Mouse (Mus musculus) kidney, adult 8-10 months (tissue): ENCODE results near the gene Rack1.

Source experiments
- DNase-seq, 2 experiments: peaks; one replicate each; pipeline ENCODE4 v3.0.0; 2022

Gene Rack1

GRCm38 (mm10) chr11:48796290-48796689, 3.8 kb upstream of the Rack1 start:
- DNase-seq = no peak

GRCm38 (mm10) chr11:48797287-48797686, 2.8 kb upstream of the Rack1 start:
- no peak for DNase-seq

- no peak for DNase-seq
Observed at GRCm38 (mm10) chr11:48798308-48798707, 1.8 kb upstream of the Rack1 start.

- DNase-seq = peak in 1 of 2 experiments; percentile 31
Observed at GRCm38 (mm10) chr11:48798984-48799920, 880 bp upstream of the Rack1 start.

- DNase-seq = no peak
Observed at GRCm38 (mm10) chr11:48801831-48802772, 2.0 kb downstream of the Rack1 start.

- DNase-seq = no peak
Observed at GRCm38 (mm10) chr11:48803988-48804387, 3.9 kb downstream of the Rack1 start.

- DNase-seq = no peak
Observed at GRCm38 (mm10) chr11:48804922-48805321, 4.8 kb downstream of the Rack1 start.

GRCm38 (mm10) chr11:48806856-48807562, 6.9 kb downstream of the Rack1 start:
- no peak for DNase-seq

- DNase-seq = no peak
Observed at GRCm38 (mm10) chr11:48807563-48808303, 7.6 kb downstream of the Rack1 start.

GRCm38 (mm10) chr11:48808304-48808646, 8.1 kb downstream of the Rack1 start:
- DNase-seq = no peak

GRCm38 (mm10) chr11:48808737-48809433, 8.8 kb downstream of the Rack1 start:
- DNase-seq = no peak

GRCm38 (mm10) chr11:48809434-48809830, 9.3 kb downstream of the Rack1 start:
- DNase-seq = no peak

GRCm38 (mm10) chr11:48810142-48810541, 10.0 kb downstream of the Rack1 start:
- DNase-seq = no peak

GRCm38 (mm10) chr11:48813782-48814181, 13.7 kb downstream of the Rack1 start:
- no peak for DNase-seq

- DNase-seq = no peak
Observed at GRCm38 (mm10) chr11:48815851-48816250, 15.7 kb downstream of the Rack1 start.

- DNase-seq = peak in 1 of 2 experiments; percentile 51
Observed at GRCm38 (mm10) chr11:48816281-48816781, 16.2 kb downstream of the Rack1 start.

GRCm38 (mm10) chr11:48816800-48817665, 16.9 kb downstream of the Rack1 start, which contains the start of gene Trim41:
Trim41 (minus strand) TSS chr11:48817353.
- peak; percentile 99 for DNase-seq

GRCm38 (mm10) chr11:48817794-48818193, 17.7 kb downstream of the Rack1 start:
- no peak for DNase-seq

GRCm38 (mm10) chr11:48818346-48818745, 18.2 kb downstream of the Rack1 start:
- DNase-seq = peak; percentile 86 to 90
